Mouse (Mus musculus): ENCODE measurements around the gene Ppp1r14a. TPM values are rescaled to one million over a fixed set of nuclear protein-coding genes. Genes with fewer than 3 reads are reported as not detected.

The Ppp1r14a gene
- polyA plus RNA-seq, 1 experiment from 2014 or later, result 2.5 TPM

DNA sequence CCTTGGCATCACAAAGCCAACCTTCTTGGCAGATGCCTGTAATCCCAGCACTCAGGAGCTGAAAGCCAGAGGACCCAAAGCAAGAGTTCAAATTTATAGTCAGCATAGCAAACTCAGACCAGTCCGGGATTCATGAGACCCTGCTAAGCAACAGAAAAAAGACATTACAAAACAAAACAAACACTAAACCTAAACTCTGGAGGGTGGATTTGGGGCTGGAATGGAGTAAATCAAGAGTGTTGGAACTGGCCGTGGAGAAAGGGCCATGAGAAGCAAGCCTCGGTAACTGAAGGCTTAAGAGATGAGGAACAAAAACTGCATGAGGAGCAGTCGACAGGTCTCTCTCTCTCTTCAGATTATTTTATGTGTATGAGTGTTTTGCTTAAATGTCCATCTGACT, 5.2 kb upstream of the Ppp1r14a start:
- Histone ChIP-seq H3K4me1 (ENCODE audit: control insufficient read depth, insufficient read depth, low read length) (peaks cover 14% of the 10 kb centered on the region), H3K4me3 (ENCODE audit: low read depth, low read length) (no peak overlapping the region), H3K27me3 (ENCODE audit: control insufficient read depth, insufficient read depth, low read depth, low read length) (peaks cover 9% of the 10 kb centered on the region), H3K9me3 (replicated peaks; ENCODE audit: control insufficient read depth, low read length, poor library complexity, severe bottlenecking) (no peaks in the 10 kb centered on the region), H3K4me2 (ENCODE audit: low read length) (no peak overlapping the region), H3K27ac (ENCODE audit: low read length) (no peak overlapping the region), H3K36me3 (ENCODE audit: control insufficient read depth, insufficient read depth, low read length) (no peaks in the 10 kb centered on the region), H3K9ac (ENCODE audit: low read depth, low read length) (no peak overlapping the region)
- no peak for ATAC-seq
- 87% methylated on average over 4 of the region's 4 CpGs for WGBS

DNA sequence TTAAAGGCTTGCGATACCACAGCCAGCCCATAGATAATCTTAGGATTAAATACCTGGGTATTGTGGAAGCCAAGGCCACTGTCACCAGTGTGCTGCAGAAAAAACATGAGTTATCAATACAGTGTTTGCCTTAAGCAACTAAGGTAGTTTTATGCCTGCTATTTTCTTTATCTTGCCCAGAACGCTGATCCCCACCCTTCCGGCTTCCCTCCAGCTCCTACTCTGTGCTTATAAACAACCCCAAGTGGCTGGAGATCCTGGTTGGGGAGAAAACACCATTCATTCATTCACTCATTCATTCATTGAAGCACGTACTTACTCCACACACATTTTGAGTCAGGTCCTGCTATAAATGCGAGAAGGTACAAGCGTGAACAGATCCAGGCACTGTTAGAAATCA, 4.6 kb upstream of the Ppp1r14a start:
- ATAC-seq, result no peak
- Histone ChIP-seq H3K27me3 (ENCODE audit: control insufficient read depth, insufficient read depth, low read depth, low read length) (peaks cover 9% of the 10 kb centered on the region), H3K4me2 (ENCODE audit: low read length) (no peak overlapping the region), H3K4me1 (ENCODE audit: control insufficient read depth, insufficient read depth, low read length) (peaks cover 19% of the 10 kb centered on the region), H3K9ac (ENCODE audit: low read depth, low read length) (no peak overlapping the region), H3K9me3 (replicated peaks; ENCODE audit: control insufficient read depth, low read length, poor library complexity, severe bottlenecking) (no peaks in the 10 kb centered on the region), H3K4me3 (ENCODE audit: low read depth, low read length) (no peak overlapping the region), H3K27ac (ENCODE audit: low read length) (no peak overlapping the region), H3K36me3 (ENCODE audit: control insufficient read depth, insufficient read depth, low read length) (no peaks in the 10 kb centered on the region)
- 90% methylated on average over 6 of the region's 6 CpGs for WGBS

- Histone ChIP-seq H3K36me3 (ENCODE audit: control insufficient read depth, insufficient read depth, low read length) (no peaks in the 10 kb centered on the region), H3K4me2 (ENCODE audit: low read length) (no peak overlapping the region), H3K9me3 (replicated peaks; ENCODE audit: control insufficient read depth, low read length, poor library complexity, severe bottlenecking) (no peaks in the 10 kb centered on the region), H3K27ac (ENCODE audit: low read length) (no peak overlapping the region), H3K27me3 (ENCODE audit: control insufficient read depth, insufficient read depth, low read depth, low read length) (peaks cover 4% of the 10 kb centered on the region), H3K9ac (ENCODE audit: low read depth, low read length) (no peak overlapping the region), H3K4me3 (ENCODE audit: low read depth, low read length) (no peak overlapping the region), H3K4me1 (ENCODE audit: control insufficient read depth, insufficient read depth, low read length) (peaks cover 9% of the 10 kb centered on the region)
- ATAC-seq, result no peak
- 87% methylated on average over 7 of the region's 7 CpGs for WGBS
These were observed 1.6 kb upstream of the Ppp1r14a start for GRCm38 (mm10) chr7:29287481-29287880.

- H3K4me3 ChIP-seq (ENCODE audit: low read depth, low read length), result no peak overlapping the region
- no peak overlapping the region for H3K4me2 ChIP-seq (ENCODE audit: low read length)
- no peak overlapping the region for H3K9ac ChIP-seq (ENCODE audit: low read depth, low read length)
- H3K9me3 ChIP-seq (replicated peaks; ENCODE audit: control insufficient read depth, low read length, poor library complexity, severe bottlenecking), result no peaks in the 10 kb centered on the region
- ATAC-seq, result no peak
- WGBS, result 88% methylated on average over 2 of the region's 2 CpGs
- H3K27ac ChIP-seq (ENCODE audit: low read length), result no peak overlapping the region
- H3K36me3 ChIP-seq (ENCODE audit: control insufficient read depth, insufficient read depth, low read length), result no peaks in the 10 kb centered on the region
- peaks cover 9% of the 10 kb centered on the region for H3K4me1 ChIP-seq (ENCODE audit: control insufficient read depth, insufficient read depth, low read length)
- H3K27me3 ChIP-seq (ENCODE audit: control insufficient read depth, insufficient read depth, low read depth, low read length), result no peaks in the 10 kb centered on the region
These were observed 1.0 kb upstream of the Ppp1r14a start for GRCm38 (mm10) chr7:29288079-29288478.

DNA sequence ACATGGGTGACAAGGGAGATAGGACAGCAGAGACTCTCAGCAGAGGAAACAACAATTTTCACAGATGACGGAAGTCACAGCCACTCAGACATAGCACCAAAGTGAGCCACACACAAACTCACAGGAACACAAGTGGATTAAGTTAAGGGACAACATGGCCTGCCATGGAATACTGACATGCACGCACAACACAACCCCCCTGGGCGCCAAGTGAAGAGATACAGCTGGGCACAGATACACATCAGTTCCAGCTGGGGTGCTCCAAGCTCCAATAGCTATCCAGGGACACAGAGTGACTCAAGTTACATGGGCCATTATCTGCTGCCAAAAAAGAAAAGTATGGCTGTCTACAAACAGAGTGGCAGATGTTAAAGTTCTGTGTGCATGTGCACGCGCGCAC, 748 bp downstream of the Ppp1r14a start:
- no peak overlapping the region for H3K4me3 ChIP-seq (ENCODE audit: low read depth, low read length)
- no peak for ATAC-seq
- H3K27me3 ChIP-seq (ENCODE audit: control insufficient read depth, insufficient read depth, low read depth, low read length), result no peaks in the 10 kb centered on the region
- H3K4me2 ChIP-seq (ENCODE audit: low read length), result peak overlapping the region; percentile 91
- no peak overlapping the region for H3K27ac ChIP-seq (ENCODE audit: low read length)
- H3K4me1 ChIP-seq (ENCODE audit: control insufficient read depth, insufficient read depth, low read length), result peaks cover 9% of the 10 kb centered on the region
- H3K9ac ChIP-seq (ENCODE audit: low read depth, low read length), result no peak overlapping the region
- no peaks in the 10 kb centered on the region for H3K36me3 ChIP-seq (ENCODE audit: control insufficient read depth, insufficient read depth, low read length)
- WGBS, result 84% methylated on average over 6 of the region's 6 CpGs
- H3K9me3 ChIP-seq (replicated peaks; ENCODE audit: control insufficient read depth, low read length, poor library complexity, severe bottlenecking), result no peaks in the 10 kb centered on the region

- 35% methylated on average over 11 of the region's 11 CpGs for WGBS
- H3K4me2 ChIP-seq (ENCODE audit: low read length), result no peak overlapping the region
These were observed 1.8 kb downstream of the Ppp1r14a start for GRCm38 (mm10) chr7:29290691-29291485.

GRCm38 (mm10) chr7:29291616-29292457, 2.7 kb downstream of the Ppp1r14a start:
- Histone ChIP-seq H3K4me3 (ENCODE audit: low read depth, low read length) (no peak overlapping the region), H3K27ac (ENCODE audit: low read length) (no peak overlapping the region), H3K4me2 (ENCODE audit: low read length) (no peak overlapping the region), H3K4me1 (ENCODE audit: control insufficient read depth, insufficient read depth, low read length) (peaks cover 9% of the 10 kb centered on the region), H3K36me3 (ENCODE audit: control insufficient read depth, insufficient read depth, low read length) (no peaks in the 10 kb centered on the region), H3K9me3 (replicated peaks; ENCODE audit: control insufficient read depth, low read length, poor library complexity, severe bottlenecking) (no peaks in the 10 kb centered on the region), H3K27me3 (ENCODE audit: control insufficient read depth, insufficient read depth, low read depth, low read length) (no peaks in the 10 kb centered on the region), H3K9ac (ENCODE audit: low read depth, low read length) (no peak overlapping the region)
- 21% methylated on average over 6 of the region's 7 CpGs for WGBS
- no peak for ATAC-seq

More at GRCm38 (mm10) chr7:29290691-29291485, 1.8 kb downstream of the Ppp1r14a start:
- Histone ChIP-seq H3K4me1 (ENCODE audit: control insufficient read depth, insufficient read depth, low read length) (peaks cover 9% of the 10 kb centered on the region), H3K27me3 (ENCODE audit: control insufficient read depth, insufficient read depth, low read depth, low read length) (no peaks in the 10 kb centered on the region), H3K36me3 (ENCODE audit: control insufficient read depth, insufficient read depth, low read length) (no peaks in the 10 kb centered on the region), H3K27ac (ENCODE audit: low read length) (no peak overlapping the region), H3K4me3 (ENCODE audit: low read depth, low read length) (no peak overlapping the region), H3K9me3 (replicated peaks; ENCODE audit: control insufficient read depth, low read length, poor library complexity, severe bottlenecking) (no peaks in the 10 kb centered on the region), H3K9ac (ENCODE audit: low read depth, low read length) (peak overlapping the region; percentile 14; the same call in 1 of the 2 replicates)
- ATAC-seq, result no peak

- Histone ChIP-seq H3K9me3 (replicated peaks; ENCODE audit: control insufficient read depth, low read length, poor library complexity, severe bottlenecking) (no peaks in the 10 kb centered on the region), H3K4me2 (ENCODE audit: low read length) (no peak overlapping the region), H3K4me1 (ENCODE audit: control insufficient read depth, insufficient read depth, low read length) (peaks cover 9% of the 10 kb centered on the region), H3K9ac (ENCODE audit: low read depth, low read length) (no peak overlapping the region), H3K36me3 (ENCODE audit: control insufficient read depth, insufficient read depth, low read length) (no peaks in the 10 kb centered on the region), H3K27ac (ENCODE audit: low read length) (no peak overlapping the region), H3K27me3 (ENCODE audit: control insufficient read depth, insufficient read depth, low read depth, low read length) (no peaks in the 10 kb centered on the region), H3K4me3 (ENCODE audit: low read depth, low read length) (no peak overlapping the region)
- ATAC-seq, result no peak
- WGBS, result 26% methylated on average over 8 of the region's 8 CpGs
These were observed 3.5 kb downstream of the Ppp1r14a start for GRCm38 (mm10) chr7:29292458-29293098.
